Mouse (Mus musculus): ENCODE measurements at regions not wholly inside any gene's neighbourhood (a gene's known extent, or its start where the extent isn't known, plus 50 kb on each side); places are given as distances from the start of the nearest gene placed in this dataset. TPM values are rescaled to one million over a fixed set of nuclear protein-coding genes. Genes with fewer than 3 reads are reported as not detected.

Small RNA genes lying in the stretch of these regions (microRNA-seq; reads per million reads assigned to microRNA genes)
- gene Gm27760: not detected
